Mouse (Mus musculus) intestine, embryonic 16.5 days (tissue): ENCODE measurements around the gene Olfr1496. TPM values are rescaled to one million over a fixed set of nuclear protein-coding genes. Genes with fewer than 3 reads are reported as not detected.
"Not testable (repeated sequence)": the region's sequence is repeated elsewhere in the genome, so short reads cannot be mapped to it uniquely, and the experiment has no call there.

ENCODE experiments used
- ATAC-seq: fragments of 200-750 bp; cut with Nextera tagmentation; 2 replicates; pipeline ENCODE4 v1.8.0; 2017; ENCODE audit warnings: moderate TSS enrichment, moderate library complexity
- H3K27ac ChIP-seq: fragments of 300-500 bp; sonication (generic); 2 replicates; pipeline ENCODE4 v1.5.1; 2014; ENCODE audit warnings: mild to moderate bottlenecking, low read length
- H3K27me3 ChIP-seq: fragments of 300-500 bp; sonication (generic); replicated peaks from 2 replicates; pipeline ENCODE4 v1.6.1; 2014; ENCODE audit warnings: low read length, control low read depth, mixed read lengths; ENCODE audit not compliant: control insufficient read depth, insufficient read depth
- H3K36me3 ChIP-seq: fragments of 300-500 bp; sonication (generic); 2 replicates; pipeline ENCODE4 v1.6.1; 2014; ENCODE audit warnings: low read length, control low read depth; ENCODE audit not compliant: control insufficient read depth, insufficient read depth
- H3K4me1 ChIP-seq: fragments of 300-500 bp; sonication (generic); 2 replicates; pipeline ENCODE4 v1.6.1; 2014; ENCODE audit warnings: low read length, control low read depth, mixed read lengths; ENCODE audit not compliant: control insufficient read depth, insufficient read depth
- H3K4me2 ChIP-seq: fragments of 300-500 bp; sonication (generic); 2 replicates; pipeline ENCODE4 v1.6.1; 2014; ENCODE audit warnings: low read depth, low read length, control low read depth
- H3K4me3 ChIP-seq: fragments of 300-500 bp; sonication (generic); 2 replicates; pipeline ENCODE4 v1.5.1; 2014; ENCODE audit warnings: mild to moderate bottlenecking, low read length
- H3K9ac ChIP-seq: fragments of 300-500 bp; sonication (generic); 2 replicates; pipeline ENCODE4 v1.6.1; 2014; ENCODE audit warnings: low read depth, low read length
- H3K9me3 ChIP-seq: fragments of 300-500 bp; sonication (generic); 2 replicates; pipeline ENCODE4 v1.6.1; 2016; ENCODE audit warnings: low read length, control low read depth; ENCODE audit not compliant: control insufficient read depth
- WGBS: fragments of 180-500 bp; shearing (Covaris S2); extraction: QIAGEN DNeasy Blood & Tissue Kit; methylation state at CpG from one replicate; pipeline ENCODE4 v1.1.7; 2014; 5-methylcytosine and 5-hydroxymethylcytosine counted together
- polyA plus RNA-seq: library from polyadenylated mRNA; unstranded; fragments of >200 nt; fragmentation: Nextera tagmentation; extraction: Ambion mirVana; gene quantifications from 2 replicates; pipeline ENCODE4 v1.2.1, GENCODE M21; 2015

Olfr1496 gene
- not detected in 2 replicates for polyA plus RNA-seq

GRCm38 (mm10) chr19:13777578-13777977 lies at the start of gene Olfr1496:
Olfr1496 (plus strand) TSS chr19:13777878.
- no peaks in the 10 kb centered on the region for H3K27me3 ChIP-seq
- no peak within 1 kb of the TSS for H3K9ac ChIP-seq
- no peaks in the 10 kb centered on the region for H3K9me3 ChIP-seq
- 88% methylated on average over 1 of the region's 1 CpGs for WGBS
- no peaks in the 10 kb centered on the region for H3K36me3 ChIP-seq
- no peaks in the 10 kb centered on the region for H3K4me1 ChIP-seq
- ATAC-seq = no peak
- H3K27ac ChIP-seq = no peak within 1 kb of the TSS
- no peak within 1 kb of the TSS for H3K4me2 ChIP-seq
- no peak within 1 kb of the TSS for H3K4me3 ChIP-seq

- Histone ChIP-seq H3K4me2 (no peak within 1 kb of the TSS), H3K27ac (no peak within 1 kb of the TSS), H3K36me3 (no peaks in the 10 kb centered on the region), H3K4me3 (no peak within 1 kb of the TSS), H3K4me1 (no peaks in the 10 kb centered on the region), H3K9ac (no peak within 1 kb of the TSS), H3K27me3 (no peaks in the 10 kb centered on the region), H3K9me3 (no peaks in the 10 kb centered on the region)
- 84% methylated on average over 4 of the region's 4 CpGs for WGBS
- ATAC-seq = no peak
These were observed 38.2 kb upstream of the Olfr1496 start, which contains the start of gene Olfr1494 for GRCm38 (mm10) chr19:13739428-13739827. Olfr1494 (plus strand) TSS chr19:13739728.

- no peaks in the 10 kb centered on the region for H3K36me3 ChIP-seq
- no peak overlapping the region for H3K9ac ChIP-seq
- no peaks in the 10 kb centered on the region for H3K9me3 ChIP-seq
- H3K27me3 ChIP-seq = no peaks in the 10 kb centered on the region
- ATAC-seq = no peak
- H3K4me2 ChIP-seq = no peak overlapping the region
- no peak overlapping the region for H3K4me3 ChIP-seq
- no peaks in the 10 kb centered on the region for H3K4me1 ChIP-seq
- 86% methylated on average over 1 of the region's 1 CpGs for WGBS
- H3K27ac ChIP-seq = no peak overlapping the region
These were observed 28.3 kb upstream of the Olfr1496 start for GRCm38 (mm10) chr19:13749366-13749765.

GRCm38 (mm10) chr19:13764306-13764705 lies 13.4 kb upstream of the Olfr1496 start, which contains the start of gene Olfr1495:
Olfr1495 (plus strand) TSS chr19:13764606.
- 87% methylated on average over 3 of the region's 3 CpGs for WGBS
- H3K4me2 ChIP-seq = no peak within 1 kb of the TSS
- no peak within 1 kb of the TSS for H3K27ac ChIP-seq
- no peak for ATAC-seq
- H3K9me3 ChIP-seq = no peaks in the 10 kb centered on the region
- no peak within 1 kb of the TSS for H3K9ac ChIP-seq
- H3K27me3 ChIP-seq = no peaks in the 10 kb centered on the region
- no peaks in the 10 kb centered on the region for H3K4me1 ChIP-seq
- H3K4me3 ChIP-seq = no peak within 1 kb of the TSS
- no peaks in the 10 kb centered on the region for H3K36me3 ChIP-seq

DNA sequence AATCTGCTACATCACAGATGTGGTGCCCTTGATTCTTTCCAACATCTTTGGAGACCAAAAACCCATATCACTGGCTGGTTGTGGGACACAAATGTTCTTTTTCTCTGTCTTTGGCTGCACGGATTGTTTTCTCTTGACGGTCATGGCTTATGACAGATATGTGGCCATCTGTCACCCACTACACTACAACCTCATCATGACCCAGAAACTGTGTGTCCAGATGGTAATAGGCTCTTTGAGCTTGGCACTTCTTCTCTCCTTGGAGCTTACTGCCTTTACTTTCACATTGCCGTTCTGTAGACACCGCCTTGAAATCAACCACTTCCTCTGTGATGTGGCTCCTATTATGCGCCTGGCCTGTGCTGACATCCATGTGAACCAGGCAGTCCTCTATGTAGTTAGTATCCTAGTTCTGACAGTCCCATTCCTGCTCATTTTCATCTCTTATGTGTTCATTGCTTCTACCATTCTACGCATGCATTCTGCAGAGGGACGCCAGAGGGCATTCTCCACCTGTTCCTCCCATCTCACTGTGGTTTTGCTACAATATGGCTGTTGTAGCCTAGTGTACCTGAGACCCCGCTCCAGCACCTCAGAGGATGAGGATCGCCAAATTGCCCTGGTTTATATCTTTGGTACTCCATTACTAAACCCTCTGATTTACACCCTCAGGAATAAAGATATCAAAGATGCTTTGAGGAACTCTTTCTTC lies 9.0 kb upstream of the Olfr1496 start:
- H3K4me3 ChIP-seq = no peak overlapping the region
- WGBS = 93% methylated on average over 9 of the region's 9 CpGs
- no peaks in the 10 kb centered on the region for H3K27me3 ChIP-seq
- H3K4me1 ChIP-seq = no peaks in the 10 kb centered on the region
- H3K9me3 ChIP-seq = no peaks in the 10 kb centered on the region
- no peak overlapping the region for H3K4me2 ChIP-seq
- H3K27ac ChIP-seq = no peak overlapping the region
- H3K9ac ChIP-seq = no peak overlapping the region
- no peaks in the 10 kb centered on the region for H3K36me3 ChIP-seq
- ATAC-seq = no peak

- no peak within 1 kb of the TSS for H3K4me3 ChIP-seq
- no peak within 1 kb of the TSS for H3K4me2 ChIP-seq
- ATAC-seq = no peak
- H3K27ac ChIP-seq = no peak within 1 kb of the TSS
- no peaks in the 10 kb centered on the region for H3K4me1 ChIP-seq
- H3K9me3 ChIP-seq = no peaks in the 10 kb centered on the region
- H3K27me3 ChIP-seq = no peaks in the 10 kb centered on the region
- H3K9ac ChIP-seq = no peak within 1 kb of the TSS
- H3K36me3 ChIP-seq = no peaks in the 10 kb centered on the region
These were observed 20.4 kb downstream of the Olfr1496 start, which contains the start of gene Olfr1497 for GRCm38 (mm10) chr19:13798102-13798501. Olfr1497 (minus strand) TSS chr19:13798202.

GRCm38 (mm10) chr19:13805486-13805885 lies 27.8 kb downstream of the Olfr1496 start:
- not testable (repeated sequence) for H3K36me3 ChIP-seq, H3K9me3 ChIP-seq, H3K9ac ChIP-seq, H3K4me2 ChIP-seq, H3K4me3 ChIP-seq, ATAC-seq, H3K27ac ChIP-seq, H3K27me3 ChIP-seq, H3K4me1 ChIP-seq
- 67% methylated on average over 1 of the region's 1 CpGs for WGBS

DNA sequence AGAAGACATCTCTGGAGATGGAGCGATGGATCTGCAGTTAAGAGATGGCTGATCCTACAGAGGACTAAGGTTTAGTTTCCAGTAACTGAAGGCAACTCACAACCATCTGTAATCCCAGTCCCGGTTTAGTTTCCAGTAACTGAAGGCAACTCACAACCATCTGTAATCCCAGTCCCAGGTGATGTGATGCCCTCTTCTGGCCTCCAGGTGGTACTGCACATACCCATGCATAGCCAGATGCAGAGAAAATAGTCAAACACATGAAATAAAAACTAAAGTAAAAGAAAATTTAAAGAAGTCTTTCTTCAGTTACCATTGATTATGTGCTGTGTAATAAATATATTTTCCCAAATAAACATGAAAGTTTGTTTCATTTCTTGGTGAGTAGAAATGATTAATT lies 35.1 kb downstream of the Olfr1496 start:
- Histone ChIP-seq H3K4me3 (no peak overlapping the region), H3K9me3 (no peaks in the 10 kb centered on the region), H3K9ac (no peak overlapping the region), H3K4me1 (no peaks in the 10 kb centered on the region), H3K27ac (no peak overlapping the region), H3K4me2 (no peak overlapping the region), H3K27me3 (no peaks in the 10 kb centered on the region), H3K36me3 (no peaks in the 10 kb centered on the region)
- no peak for ATAC-seq
- WGBS = 51% methylated on average over 2 of the region's 2 CpGs

GRCm38 (mm10) chr19:13818827-13819226 lies 41.1 kb downstream of the Olfr1496 start:
- H3K4me2 ChIP-seq = no peak overlapping the region
- H3K27me3 ChIP-seq = no peaks in the 10 kb centered on the region
- H3K9me3 ChIP-seq = no peaks in the 10 kb centered on the region
- H3K36me3 ChIP-seq = no peaks in the 10 kb centered on the region
- ATAC-seq = no peak
- H3K27ac ChIP-seq = no peak overlapping the region
- WGBS = 32% methylated on average over 5 of the region's 5 CpGs
- H3K4me1 ChIP-seq = no peaks in the 10 kb centered on the region
- H3K9ac ChIP-seq = no peak overlapping the region
- no peak overlapping the region for H3K4me3 ChIP-seq

DNA sequence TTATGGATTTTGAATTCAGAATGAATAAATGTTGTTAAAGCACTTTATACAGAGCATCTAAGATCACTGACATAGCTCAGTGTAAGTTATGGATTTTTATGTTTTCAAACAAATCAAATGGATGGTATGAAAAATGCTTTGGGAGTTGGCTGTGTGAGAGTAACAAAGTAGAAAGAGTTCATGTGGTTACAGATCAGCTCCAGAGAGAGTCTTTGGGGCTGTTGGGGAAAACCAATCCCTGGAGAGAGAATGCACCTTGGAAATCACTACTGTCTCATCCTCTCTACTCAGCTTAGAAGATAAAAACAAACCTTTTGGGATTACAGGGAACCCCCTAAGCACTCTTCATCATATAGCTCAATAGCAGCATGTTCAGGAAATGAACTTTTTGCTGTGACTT lies 41.7 kb downstream of the Olfr1496 start, which contains the start of gene Olfr1499:
Gene Olfr1499 (minus strand): TSS at position 101 of the 400 bp plus-strand sequence.
- H3K27ac ChIP-seq = no peak within 1 kb of the TSS
- no peaks in the 10 kb centered on the region for H3K4me1 ChIP-seq
- no peaks in the 10 kb centered on the region for H3K9me3 ChIP-seq
- H3K36me3 ChIP-seq = no peaks in the 10 kb centered on the region
- no peak within 1 kb of the TSS for H3K4me2 ChIP-seq
- H3K4me3 ChIP-seq = no peak within 1 kb of the TSS
- no peak within 1 kb of the TSS for H3K9ac ChIP-seq
- ATAC-seq = no peak
- H3K27me3 ChIP-seq = no peaks in the 10 kb centered on the region
